14 mouse cellular contexts compared by ENCODE assay signal in genomic region chr19:38593225-38593897, GRCm38 (mm10).
DNase-seq lines count a peak whose midpoint lies in the region; ATAC-seq and TF ChIP-seq lines count a peak whose summit lies in the region.
"Had no signal": no experiment of that assay in that cellular context is flagged by ENCODE, and none has a peak within 500 bp of the region (broad histone marks: within the 10 kb centered on the region; RNA-seq: fewer than 3 reads in every experiment).

No protein-coding gene starts in this region.

- H3K4me2 ChIP-seq in lung, embryonic 14.5 days = no peak overlapping the region
- no peak overlapping the region for H3K4me2 ChIP-seq in intestine, embryonic 16.5 days (ENCODE audit: low read depth, low read length)
- H3K4me2 ChIP-seq in kidney, embryonic 15.5 days = no peak overlapping the region
- H3K4me2 ChIP-seq: hindbrain, embryonic 13.5 days; limb, embryonic 15.5 days had no signal

- no peak overlapping the region for H3K9ac ChIP-seq in lung, embryonic 14.5 days
- H3K9ac ChIP-seq in intestine, embryonic 16.5 days (ENCODE audit: low read depth, low read length) = no peak overlapping the region
- no peak overlapping the region for H3K9ac ChIP-seq in kidney, embryonic 15.5 days
- H3K9ac ChIP-seq: hindbrain, embryonic 13.5 days; limb, embryonic 15.5 days had no signal

- no peaks in the 10 kb centered on the region for H3K27me3 ChIP-seq in lung, embryonic 14.5 days (ENCODE audit: insufficient read depth, low read length)
- no peaks in the 10 kb centered on the region for H3K27me3 ChIP-seq in intestine, embryonic 16.5 days (replicated peaks; ENCODE audit: control insufficient read depth, insufficient read depth, low read length)
- H3K27me3 ChIP-seq in kidney, embryonic 15.5 days = no peaks in the 10 kb centered on the region
- H3K27me3 ChIP-seq: hindbrain, embryonic 13.5 days; limb, embryonic 15.5 days had no signal

- 59% methylated on average over 12 of the region's 12 CpGs for WGBS in lung, embryonic 14.5 days
- WGBS in intestine, embryonic 16.5 days = 62% methylated on average over 12 of the region's 12 CpGs
- WGBS in kidney, embryonic 15.5 days = 77% methylated on average over 12 of the region's 12 CpGs

- ATAC-seq in frontal cortex, adult (ENCODE audit: low TSS enrichment) = peak; percentile 47; the same call in 1 of the 2 replicates
- peak; percentile 17; the same call in 1 of the 2 replicates for ATAC-seq in lung, embryonic 14.5 days (ENCODE audit: insufficient read depth)
- peak; percentile 27; the same call in 1 of the 2 replicates for ATAC-seq in intestine, embryonic 16.5 days
- no peak for ATAC-seq in kidney, embryonic 15.5 days (replicated peaks; ENCODE audit: low FRiP score)

- H3K9me3 ChIP-seq in lung, embryonic 14.5 days (ENCODE audit: low read depth, low read length) = no peaks in the 10 kb centered on the region
- H3K9me3 ChIP-seq in intestine, embryonic 16.5 days (ENCODE audit: control insufficient read depth, low read length) = no peaks in the 10 kb centered on the region
- H3K9me3 ChIP-seq in kidney, embryonic 15.5 days (replicated peaks) = no peaks in the 10 kb centered on the region
- H3K9me3 ChIP-seq: hindbrain, embryonic 13.5 days; limb, embryonic 15.5 days had no signal

- no peaks in the 10 kb centered on the region for H3K36me3 ChIP-seq in lung, embryonic 14.5 days (ENCODE audit: insufficient read depth)
- H3K36me3 ChIP-seq in intestine, embryonic 16.5 days (ENCODE audit: control insufficient read depth, insufficient read depth, low read length) = no peaks in the 10 kb centered on the region
- H3K36me3 ChIP-seq in kidney, embryonic 15.5 days = no peaks in the 10 kb centered on the region
- H3K36me3 ChIP-seq: hindbrain, embryonic 13.5 days; limb, embryonic 15.5 days had no signal

- no peak overlapping the region for H3K4me3 ChIP-seq in lung, embryonic 14.5 days (ENCODE audit: low read depth, low read length)
- H3K4me3 ChIP-seq in intestine, embryonic 16.5 days (ENCODE audit: low read length) = no peak overlapping the region
- H3K4me3 ChIP-seq in kidney, embryonic 15.5 days (replicated peaks) = no peak overlapping the region
- H3K4me3 ChIP-seq: hindbrain, embryonic 13.5 days; limb, embryonic 15.5 days had no signal

- no peak for TF ChIP-seq CTCF in lung, embryonic 14.5 days (IDR thresholded peaks at IDR 0.05; ENCODE audit: low read depth)

- H3K4me1 ChIP-seq in lung, embryonic 14.5 days (ENCODE audit: insufficient read depth) = peaks cover 15% of the 10 kb centered on the region
- H3K4me1 ChIP-seq in intestine, embryonic 16.5 days (ENCODE audit: control insufficient read depth, insufficient read depth, low read length) = peaks cover 23% of the 10 kb centered on the region; the same call in 1 of the 2 replicates
- peaks cover 13% of the 10 kb centered on the region for H3K4me1 ChIP-seq in kidney, embryonic 15.5 days
- H3K4me1 ChIP-seq: hindbrain, embryonic 13.5 days had no signal

- no peak for DNase-seq in frontal cortex, postnatal 14 days (ENCODE audit: low spot score in 2 of 2)
- peak; percentile 35 for DNase-seq in lung, embryonic 14.5 days
- DNase-seq in lung, postnatal 14 days = no peak
- peak; percentile 85 for DNase-seq in Muller cell, postnatal 12 days (ENCODE audit: inconsistent ontology term)
- no peak for DNase-seq in cerebellum, adult 18-20 months
- DNase-seq: cerebellum, adult 9-11 months; kidney, postnatal 36 days; thymus, postnatal 36 days had no signal

- H3K27ac ChIP-seq in lung, embryonic 14.5 days (ENCODE audit: low read depth) = no peak overlapping the region; the same call in 1 of the 2 replicates
- H3K27ac ChIP-seq in intestine, embryonic 16.5 days (ENCODE audit: low read length) = peak overlapping the region; percentile 22; the same call in 1 of the 2 replicates
- H3K27ac ChIP-seq in kidney, embryonic 15.5 days = no peak overlapping the region
- H3K27ac ChIP-seq: hindbrain, embryonic 13.5 days; limb, embryonic 15.5 days; macrophage had no signal

Comparison
In these comparisons a context has a peak if more than half of its experiments do, and no peak if none do; other contexts are left out.
1. DNase-seq: peak in lung, embryonic 14.5 days (single experiment) and Muller cell, postnatal 12 days (single experiment); none in frontal cortex, postnatal 14 days (0 of 2), lung, postnatal 14 days (single experiment) and cerebellum, adult 18-20 months (0 of 2).